Mouse (Mus musculus): ENCODE data around the gene Stap2. TPM values are rescaled to one million over a fixed set of nuclear protein-coding genes. Genes with fewer than 3 reads are reported as not detected.
A peak's percentile ranks its signal among the peaks of the same experiment; 100 is the strongest.

Gene Stap2
- total RNA-seq, 2 experiments from 2014 or later, result 2.6 to 3.1 TPM

- Histone ChIP-seq H3K27ac (no peak within 1 kb of the TSS), H3K4me3 (0 out of 2 replicates have a peak within 1 kb of the TSS, but pooled peaks have one; percentile 7)
- DNase-seq, result no peak
- intact Hi-C loops (cut with DNase I), result no loop called here
- TF ChIP-seq CTCF (IDR thresholded peaks at IDR 0.05), result no peak
These were observed 52.8 kb downstream of the Stap2 start, which contains the start of gene Ebi3 for GRCm38 (mm10) chr17:55952447-55953027. TSS of gene Ebi3 (plus strand) at chr17:55952640.

GRCm38 (mm10) chr17:55952041-55952440 is 53.3 kb downstream of the Stap2 start:
- intact Hi-C loops (cut with DNase I), result no loop called here

DNA sequence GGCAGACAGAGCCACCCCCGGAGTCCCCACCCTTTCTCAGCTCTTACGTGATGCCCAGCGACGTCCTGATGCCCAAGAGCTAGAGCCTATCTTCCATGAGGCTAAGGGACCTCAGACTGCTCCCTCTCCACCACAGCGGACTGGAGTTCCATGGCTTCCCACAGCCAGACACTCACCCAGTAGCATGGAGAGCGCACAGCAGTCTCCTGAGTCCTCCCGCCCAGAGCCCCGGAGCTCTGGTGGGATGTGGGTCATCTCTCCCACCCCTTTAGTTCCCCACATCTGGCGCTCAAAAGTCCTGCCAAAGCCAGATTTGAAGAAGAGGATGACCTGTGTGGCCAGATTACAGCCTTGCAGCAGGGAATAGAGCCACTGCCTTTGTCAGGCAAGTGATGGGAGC is 54.8 kb downstream of the Stap2 start:
- TF ChIP-seq CTCF (IDR thresholded peaks at IDR 0.05), result no peak

More at GRCm38 (mm10) chr17:55952041-55952440, 53.3 kb downstream of the Stap2 start:
- TF ChIP-seq CTCF (IDR thresholded peaks at IDR 0.05), result no peak
- H3K27ac ChIP-seq, result no peak overlapping the region
- no peak for DNase-seq
- no peak overlapping the region for H3K4me3 ChIP-seq

GRCm38 (mm10) chr17:55949400-55949799 is 56.0 kb downstream of the Stap2 start, which contains the start of gene Zfp119b:
TSS of gene Zfp119b (minus strand) at chr17:55949500.
- Histone ChIP-seq H3K4me3 (no peak within 1 kb of the TSS), H3K27ac (no peak within 1 kb of the TSS)
- DNase-seq, result no peak
- no peak for TF ChIP-seq CTCF (IDR thresholded peaks at IDR 0.05)
- intact Hi-C loops (cut with DNase I), result no loop called here

More for the DNA sequence above, 54.8 kb downstream of the Stap2 start:
- DNase-seq, result no peak
- no peak overlapping the region for H3K27ac ChIP-seq
- no peak overlapping the region for H3K4me3 ChIP-seq
- intact Hi-C loops (cut with DNase I), result no loop called here

GRCm38 (mm10) chr17:55948647-55949046 is 56.7 kb downstream of the Stap2 start:
- Histone ChIP-seq H3K4me3 (no peak overlapping the region), H3K27ac (no peak overlapping the region)
- no peak for TF ChIP-seq CTCF (IDR thresholded peaks at IDR 0.05)
- intact Hi-C loops (cut with DNase I), result no loop called here
- DNase-seq, result no peak

Other genes with a start within 250 kb of the Stap2 start
- 1 to 10 TPM; 3.8 to 4.9 TPM for gene Zfp119a, start 126.7 kb downstream of the Stap2 start, total RNA-seq (2021)
- gene Zfp959, start 113.5 kb downstream of the Stap2 start, total RNA-seq (2021), result 1 to 10 TPM; 2.9 to 3.8 TPM
- 1 to 10 TPM; 2.9 to 4.1 TPM for gene Zfp119b, start 56.1 kb downstream of the Stap2 start, total RNA-seq (2021)
- gene Ebi3, start 52.9 kb downstream of the Stap2 start, total RNA-seq (2021), result under 1 TPM; 0.20 to 0.39 TPM
- gene Yju2, start 46.5 kb downstream of the Stap2 start, total RNA-seq (2021), result 10 to 100 TPM in 1 of 2 experiments, 1 to 10 TPM in 1; 8.3 to 10.2 TPM
- gene Shd, start 35.1 kb downstream of the Stap2 start, total RNA-seq (2021), result under 1 TPM in 1 of 2 experiments, not detected in 1; 0.47 TPM
- not detected for gene Fsd1, start 19.1 kb downstream of the Stap2 start, total RNA-seq (2021)
- gene Mpnd, start 127 bp upstream of the Stap2 start, total RNA-seq (2021), result 10 to 100 TPM; 41.2 to 41.6 TPM
- 1 to 10 TPM; 8.7 to 9.5 TPM for gene Sh3gl1, start 31.1 kb upstream of the Stap2 start, total RNA-seq (2021)
- under 1 TPM; 0.46 to 0.59 TPM for gene Chaf1a, start 34.9 kb upstream of the Stap2 start, total RNA-seq (2021)
- 10 to 100 TPM; 55.6 to 64.3 TPM for gene Ubxn6, start 69.4 kb upstream of the Stap2 start, total RNA-seq (2021)
- 10 to 100 TPM; 23.8 to 26.3 TPM for gene Hdgfl2, start 74.0 kb upstream of the Stap2 start, total RNA-seq (2021)
- gene Plin4, start 104.2 kb upstream of the Stap2 start, total RNA-seq (2021), result 100 to 1,000 TPM; 255 to 281 TPM
- gene Plin5, start 112.0 kb upstream of the Stap2 start, total RNA-seq (2021), result 10 to 100 TPM; 22.9 to 55.7 TPM
- gene Lrg1, start 116.4 kb upstream of the Stap2 start, total RNA-seq (2021), result 10 to 100 TPM; 13.2 to 25.5 TPM
- gene Sema6b, start 134.8 kb upstream of the Stap2 start, total RNA-seq (2021), result 1 to 10 TPM; 1.9 to 3.2 TPM
- gene Tnfaip8l1, start 156.9 kb upstream of the Stap2 start, total RNA-seq (2021), result under 1 TPM; 0.25 to 0.43 TPM
- gene Mydgf, start 178.3 kb upstream of the Stap2 start, total RNA-seq (2021), result 10 to 100 TPM; 17.0 to 17.7 TPM
- 10 to 100 TPM; 34.0 to 43.2 TPM for gene Dpp9, start 213.3 kb upstream of the Stap2 start, total RNA-seq (2021)

Measured in gastrocnemius, adult 2 months (tissue).